Mouse (Mus musculus) kidney, postnatal 4 days (tissue): ENCODE measurements around the gene Prkg1.

Experiments used
- DNase-seq, 2 experiments: peaks; one replicate each; pipeline ENCODE4 v3.0.0; 2021; ENCODE audit warnings: mixed read lengths in 2 of 2

Gene Prkg1

GRCm38 (mm10) chr19:31026797-31027196 lies 738.0 kb downstream of the Prkg1 start:
- no peak for DNase-seq

DNA sequence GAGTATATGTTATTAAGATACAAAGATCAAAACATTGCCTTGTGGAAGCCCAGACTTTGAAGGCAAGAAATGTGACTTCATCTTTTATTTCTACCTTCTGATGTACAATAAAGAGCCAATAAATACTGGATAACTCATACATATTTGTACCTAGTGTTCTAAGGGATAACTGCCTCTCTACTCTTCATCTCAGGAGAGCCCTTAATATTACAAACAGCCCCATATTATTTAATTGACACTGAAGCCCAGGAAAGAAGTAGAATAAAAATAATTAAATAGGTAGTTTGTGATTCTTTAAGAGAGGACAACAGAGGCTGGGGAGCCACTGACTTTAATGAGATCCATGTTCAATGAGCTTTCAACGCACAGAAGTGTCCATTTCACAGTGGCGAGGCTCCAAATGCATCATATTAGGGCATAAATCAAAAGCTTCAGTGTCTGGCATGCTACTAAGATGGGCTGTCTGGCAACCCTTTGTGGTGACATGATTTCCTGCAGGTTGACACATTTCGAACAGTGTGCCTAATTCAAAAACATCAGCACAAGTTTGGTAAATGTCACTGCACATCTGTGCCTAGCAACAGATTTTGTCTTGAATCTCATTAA lies 753.2 kb downstream of the Prkg1 start:
- DNase-seq, result no peak

GRCm38 (mm10) chr19:30998572-30998971 lies 766.3 kb downstream of the Prkg1 start:
- no peak for DNase-seq

DNA sequence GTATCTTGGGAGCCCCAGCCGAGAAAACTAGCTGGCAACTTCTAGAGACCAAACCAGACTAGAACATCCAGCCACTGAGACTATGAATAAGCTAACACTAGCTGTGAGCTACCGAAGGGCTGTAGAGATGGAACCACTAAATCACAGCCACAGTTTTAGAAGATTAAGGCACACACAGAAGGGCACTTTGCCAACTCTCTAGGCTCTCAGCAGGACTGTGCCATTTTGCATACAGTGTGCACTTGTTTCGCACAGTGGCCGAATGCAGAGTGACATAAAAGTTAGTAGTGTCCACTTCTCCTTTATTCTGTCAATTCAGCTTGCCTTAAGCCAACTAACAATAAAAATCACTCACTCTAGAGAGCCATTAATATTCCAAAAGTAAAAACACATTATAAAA lies 774.4 kb downstream of the Prkg1 start:
- DNase-seq, result peak in 1 of 2 experiments; percentile 7

DNA sequence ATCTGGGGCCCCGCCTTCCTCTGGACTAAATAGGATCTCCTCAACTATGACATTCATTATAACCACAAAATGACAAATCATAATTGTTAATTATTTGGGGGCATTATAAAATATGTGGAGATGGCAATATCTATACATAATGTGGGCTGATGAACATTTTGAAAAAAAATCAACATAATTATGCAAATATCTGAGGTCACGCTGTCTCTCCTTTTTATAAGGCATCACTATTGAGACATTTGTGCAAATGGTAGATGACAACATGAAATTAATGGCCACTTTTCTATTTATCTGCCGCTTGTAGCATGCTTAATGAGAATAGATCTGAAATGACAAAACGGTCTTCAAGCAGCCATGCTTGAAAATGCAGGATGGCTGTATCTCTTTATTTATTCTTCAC lies 782.4 kb downstream of the Prkg1 start:
- no peak for DNase-seq

DNA sequence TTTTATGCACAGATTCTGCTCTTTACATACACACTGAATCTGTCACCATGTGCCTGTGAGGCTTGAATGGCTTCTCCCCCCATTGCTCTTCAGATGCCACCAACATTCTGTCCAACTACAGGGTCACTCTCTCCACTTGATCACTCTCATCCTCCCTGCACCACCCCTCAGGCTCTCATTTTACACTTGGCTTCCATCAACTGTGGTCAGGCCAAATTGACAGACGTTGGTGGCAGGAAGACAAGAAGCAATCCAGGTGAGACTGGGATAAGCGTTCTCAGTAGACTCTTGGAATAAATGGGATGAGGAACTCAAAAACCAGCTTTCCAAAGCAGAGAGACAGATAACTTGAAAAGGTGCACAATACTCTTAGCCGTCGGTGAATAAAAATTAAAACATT lies 786.7 kb downstream of the Prkg1 start:
- no peak for DNase-seq

- DNase-seq, result no peak
Measured at GRCm38 (mm10) chr19:30950610-30951009, 814.2 kb downstream of the Prkg1 start.

- DNase-seq, result no peak
Measured at GRCm38 (mm10) chr19:30948202-30948601, 816.6 kb downstream of the Prkg1 start.

DNA sequence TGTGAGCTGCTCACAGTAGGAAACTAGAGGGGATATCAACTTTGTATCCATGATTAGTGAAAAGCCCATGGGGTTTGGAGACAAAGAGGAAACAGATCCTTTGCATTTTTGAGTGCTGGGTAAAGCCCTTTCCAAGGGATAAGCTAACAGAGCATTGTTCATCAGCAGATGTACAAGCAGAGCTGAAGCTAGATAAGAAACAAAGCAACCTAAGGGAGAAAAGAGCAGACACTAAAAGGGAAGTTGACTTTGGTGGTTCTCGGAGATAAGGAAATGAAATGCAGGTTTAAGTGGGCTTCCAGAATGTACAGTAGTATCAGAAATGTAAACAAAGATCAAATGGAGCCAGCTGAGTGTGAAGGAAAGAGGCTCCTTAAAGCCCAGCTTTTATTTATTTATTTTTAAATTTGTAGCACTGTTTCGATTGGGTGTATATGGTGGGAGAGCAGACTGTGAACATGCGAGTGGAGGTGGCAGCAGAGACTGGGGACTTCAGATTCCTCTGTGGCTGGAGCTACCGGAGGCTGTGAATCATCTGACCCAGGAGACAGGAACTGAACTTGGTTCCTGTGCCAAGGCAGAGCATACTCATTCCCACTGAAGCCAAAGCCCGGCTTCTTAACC lies 822.4 kb downstream of the Prkg1 start:
- no peak for DNase-seq

DNA sequence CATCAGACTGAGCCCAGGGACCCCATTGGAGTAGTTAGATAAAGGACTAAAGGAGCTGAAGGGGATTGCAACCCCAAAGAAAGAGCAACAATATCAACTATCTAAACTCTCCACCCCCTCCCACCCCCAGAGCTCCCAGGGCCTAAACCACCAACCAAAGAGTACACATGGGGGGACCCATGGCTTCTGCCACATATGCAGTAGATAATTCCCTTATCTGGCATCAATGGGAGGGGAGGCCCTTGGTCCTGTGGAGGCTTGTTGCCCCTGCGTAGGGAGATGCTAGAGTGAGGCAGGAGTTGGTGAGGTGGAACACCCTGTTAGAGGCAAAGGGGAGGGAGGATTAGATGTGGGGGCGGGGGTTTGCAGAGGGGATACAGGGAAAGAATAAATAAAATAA lies 826.8 kb downstream of the Prkg1 start:
- DNase-seq, result no peak

DNA sequence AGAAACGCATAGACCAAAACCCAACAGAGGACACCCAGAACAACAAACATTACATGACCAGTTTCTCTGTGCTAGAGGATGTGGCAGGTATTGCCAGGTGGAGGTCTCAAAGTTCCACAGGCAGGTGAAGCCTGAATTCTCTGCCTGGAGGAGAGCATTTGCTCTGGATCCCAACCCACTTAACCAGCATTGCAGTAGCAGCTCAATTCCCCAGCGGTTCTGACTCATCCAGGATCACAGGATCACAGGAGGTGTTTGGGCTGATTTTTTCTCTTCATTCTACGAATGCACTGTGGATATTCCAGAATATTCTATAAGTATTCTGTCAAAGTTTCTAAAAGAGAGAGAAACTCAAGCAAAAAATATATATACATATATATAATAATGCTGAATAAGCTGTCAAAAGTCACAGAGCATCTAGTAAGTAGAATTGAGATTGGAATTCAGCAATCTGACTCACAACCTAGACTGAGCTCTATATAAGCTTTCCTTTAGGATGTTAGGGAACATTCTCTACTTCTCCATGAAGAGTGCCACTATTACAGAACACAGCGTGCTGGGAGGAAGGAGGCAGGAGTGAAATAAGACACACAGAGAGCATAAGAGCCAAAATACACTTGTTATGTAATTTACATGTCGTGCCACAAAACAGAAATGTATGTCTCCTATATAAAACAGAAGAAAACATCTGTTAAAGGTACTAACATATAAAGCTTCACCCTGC lies 833.2 kb downstream of the Prkg1 start:
- no peak for DNase-seq

- DNase-seq, result no peak
Measured at GRCm38 (mm10) chr19:30924032-30924431, 840.8 kb downstream of the Prkg1 start.

GRCm38 (mm10) chr19:30902290-30902689 lies 862.5 kb downstream of the Prkg1 start:
- no peak for DNase-seq

DNA sequence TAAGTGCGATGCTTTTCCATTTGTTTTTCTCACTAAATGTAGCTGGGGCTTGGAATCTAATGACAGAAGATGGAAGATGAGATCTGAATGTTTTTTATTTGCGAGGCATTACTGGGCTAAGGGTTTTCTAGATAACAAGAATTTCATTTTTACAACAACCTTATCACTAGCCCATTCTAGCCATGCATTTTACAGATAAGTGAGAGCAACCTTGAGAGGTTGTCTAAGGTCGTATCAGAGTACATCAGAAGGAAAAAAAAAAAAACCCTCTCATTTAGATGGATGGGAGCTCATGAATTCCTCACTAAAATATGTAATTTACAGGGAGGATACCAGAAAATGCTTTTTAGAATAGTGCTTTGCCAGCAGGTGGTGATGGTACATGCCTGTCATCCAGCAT lies 863.8 kb downstream of the Prkg1 start:
- DNase-seq, result no peak

- no peak for DNase-seq
Measured at GRCm38 (mm10) chr19:30890377-30890776, 874.5 kb downstream of the Prkg1 start.

GRCm38 (mm10) chr19:30889851-30890250 lies 875.0 kb downstream of the Prkg1 start:
- DNase-seq, result no peak

DNA sequence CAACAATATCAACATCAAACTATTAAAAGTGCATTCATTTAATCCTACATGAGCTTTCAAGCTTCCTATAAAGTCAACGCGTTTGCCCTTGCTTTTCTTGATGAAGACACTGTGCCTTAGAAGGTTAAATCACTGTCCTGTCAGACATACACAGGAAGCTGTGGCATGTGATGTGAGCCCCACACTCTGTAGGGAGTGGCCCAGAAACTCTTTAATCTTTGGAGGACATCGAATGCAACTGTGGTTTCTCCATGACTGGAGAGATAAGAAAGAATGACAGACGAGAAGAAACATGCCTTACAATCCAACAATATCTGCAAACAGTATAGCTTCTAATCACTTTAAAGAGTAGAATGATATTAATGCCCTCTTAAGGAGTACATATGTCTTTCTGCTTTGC lies 903.4 kb downstream of the Prkg1 start:
- no peak for DNase-seq

- DNase-seq, result no peak
Measured at GRCm38 (mm10) chr19:30851023-30851422, 913.8 kb downstream of the Prkg1 start.

DNA sequence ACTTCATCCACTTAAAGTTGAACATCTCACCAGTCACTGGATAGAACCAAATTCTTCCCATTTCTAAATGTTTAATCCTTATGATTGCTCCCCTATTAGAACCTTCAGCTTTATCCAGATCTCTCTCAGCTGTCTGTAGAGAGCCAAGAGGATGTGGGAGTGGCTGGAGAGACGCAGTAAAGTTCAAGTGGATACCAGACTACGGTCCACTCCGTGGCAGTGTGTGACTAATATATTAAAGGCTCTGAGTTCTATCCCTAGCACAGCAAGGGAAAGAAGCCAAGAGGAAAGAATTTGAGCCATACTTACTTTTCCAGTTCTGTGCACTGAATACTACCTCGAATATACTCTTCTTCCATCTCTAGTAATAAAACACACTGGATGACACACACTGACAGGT lies 919.9 kb downstream of the Prkg1 start:
- peak in 1 of 2 experiments; percentile 6 for DNase-seq

DNA sequence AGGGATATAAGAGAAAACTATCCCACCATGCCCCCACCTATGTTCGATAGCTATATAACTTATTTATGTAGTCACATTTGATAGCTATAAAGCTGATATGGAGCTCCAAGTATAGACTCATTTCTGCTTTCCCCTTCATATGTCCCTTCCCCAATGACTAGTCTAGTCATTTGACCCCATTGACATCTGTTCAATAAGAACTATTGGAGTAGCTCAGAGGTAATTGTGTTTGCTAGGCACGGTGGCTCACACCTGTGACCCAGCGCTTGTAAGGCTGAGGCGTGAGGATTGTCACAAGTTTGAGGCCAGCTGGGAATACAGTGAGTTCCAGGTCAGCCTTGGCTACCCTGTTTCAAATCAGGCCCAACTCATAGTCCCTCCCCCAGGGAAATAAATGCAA lies 921.2 kb downstream of the Prkg1 start:
- no peak for DNase-seq

- peak in 1 of 2 experiments; percentile 6 for DNase-seq
Measured at GRCm38 (mm10) chr19:30843052-30843564, 921.7 kb downstream of the Prkg1 start.

GRCm38 (mm10) chr19:30842640-30843039 lies 922.2 kb downstream of the Prkg1 start:
- DNase-seq, result peak in 1 of 2 experiments; percentile 2

DNA sequence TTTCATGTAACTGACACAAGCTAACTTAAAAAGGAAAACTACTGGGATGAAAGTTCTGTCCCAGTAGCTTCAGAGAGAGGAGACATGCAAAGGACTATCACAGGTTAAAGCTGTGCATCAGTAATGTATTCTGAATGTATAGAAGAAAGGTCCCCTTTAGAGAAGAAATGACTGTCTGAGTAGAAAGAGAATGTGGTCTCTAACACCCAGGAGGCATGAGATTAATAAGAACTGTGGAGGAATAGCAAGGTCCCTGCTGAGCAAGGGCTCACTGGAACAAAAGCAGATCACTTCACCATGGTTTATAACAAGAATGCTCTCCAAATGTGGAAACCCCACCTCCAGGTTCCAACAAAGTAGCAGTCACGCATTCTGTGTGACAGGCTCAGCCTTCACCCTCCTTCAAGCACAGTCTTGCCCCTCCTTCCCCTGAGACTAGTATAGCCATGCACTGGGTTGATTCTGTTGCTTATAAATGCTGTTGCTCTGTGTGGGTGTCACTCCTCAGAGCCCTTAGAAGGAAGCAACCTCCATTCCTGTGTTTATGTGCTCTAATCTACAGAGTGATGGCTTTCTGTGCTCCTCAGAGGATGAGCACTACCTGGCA lies 931.7 kb downstream of the Prkg1 start:
- no peak for DNase-seq
